Mouse (Mus musculus): ENCODE data around the gene Trmt10a.

DNA sequence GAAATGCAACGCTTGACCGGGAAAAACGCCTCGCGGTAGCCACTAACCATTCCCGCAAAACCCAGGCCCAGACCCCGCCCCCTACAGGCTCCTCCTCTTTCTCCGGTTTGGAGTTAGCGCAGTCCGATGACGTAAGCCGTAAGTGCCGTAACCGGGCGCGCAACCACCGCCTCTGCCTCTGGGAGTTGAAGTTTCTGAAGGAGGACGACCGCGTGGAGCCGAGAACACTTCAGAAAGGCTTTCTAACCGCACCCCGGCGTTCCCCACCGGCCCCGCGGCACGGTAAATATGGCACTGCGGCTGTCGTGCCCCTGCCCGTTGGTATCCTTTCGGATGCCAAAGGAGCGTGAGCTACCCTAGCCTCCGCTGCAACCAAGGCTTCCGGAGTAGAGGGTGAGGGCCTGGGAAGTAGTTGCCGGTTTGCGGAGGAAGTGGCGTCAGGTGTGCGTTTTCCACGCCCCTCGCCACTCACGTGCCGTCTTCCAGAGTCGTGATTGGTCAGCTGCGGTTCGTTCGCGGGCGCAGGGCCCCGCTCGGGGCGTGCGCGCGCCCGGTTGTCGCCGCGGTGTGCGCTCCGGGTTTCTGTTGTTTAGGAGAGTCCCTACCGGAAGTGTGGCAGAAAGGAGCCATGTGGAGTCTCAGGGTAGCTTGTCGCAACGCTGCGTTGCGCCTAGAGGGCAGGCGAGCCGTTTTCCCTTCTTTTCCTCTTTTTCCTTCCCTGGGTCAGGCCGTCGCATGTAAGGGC is at the start of gene Trmt10a:
- TF ChIP-seq GATA1 (IDR thresholded peaks at IDR 0.05; ENCODE audit: borderline replicate concordance, low read length): no peak
- peak; percentile 64; the same call in 1 of the 2 replicates for TF ChIP-seq FLI1 (IDR thresholded peaks at IDR 0.05; ENCODE audit: low read length)
